Mouse (Mus musculus) MEL (cell line): Measurements from ENCODE around the gene Arl8a. TPM values are rescaled to one million over a fixed set of nuclear protein-coding genes. Genes with fewer than 3 reads are reported as not detected.

Source experiments
- DNase-seq: peaks from one replicate; pipeline ENCODE4 v3.0.0; 2011; ENCODE audit warnings: low read depth, low spot score
- H3K27ac ChIP-seq: 2 replicates; pipeline ENCODE4 v1.5.1; 2012; ENCODE audit warnings: low read depth, mild to moderate bottlenecking, control low read depth, low read length, moderate library complexity; ENCODE audit not compliant: control insufficient read depth
- H3K27me3 ChIP-seq, 2 experiments: fragments of 150-350 bp in 1 of 2; sonication (generic) in 1 of 2; 2 replicates each; pipeline ENCODE4 v1.6.1; 2012; ENCODE audit warnings: low read length in 2 of 2, mild to moderate bottlenecking in 2 of 2, improper control_type of control experiment in 1 of 2, moderate library complexity in 1 of 2; ENCODE audit not compliant: insufficient read depth in 2 of 2, control insufficient read depth in 1 of 2
- H3K36me3 ChIP-seq, 2 experiments: 2 replicates each; pipeline ENCODE4 v1.6.1; 2012 to 2014; ENCODE audit warnings: low read length in 2 of 2, improper control_type of control experiment in 1 of 2, inconsistent platforms in 1 of 2, mild to moderate bottlenecking in 1 of 2; ENCODE audit not compliant: insufficient read depth in 2 of 2, control insufficient read depth in 1 of 2
- H3K4me1 ChIP-seq, 2 experiments: fragments of 150-350 bp in 1 of 2; sonication (generic) in 1 of 2; 2 replicates each; pipeline ENCODE4 v1.6.1; 2012; ENCODE audit warnings: low read length in 2 of 2, improper control_type of control experiment in 1 of 2, mild to moderate bottlenecking in 1 of 2; ENCODE audit not compliant: insufficient read depth in 2 of 2, control insufficient read depth in 1 of 2
- H3K4me3 ChIP-seq, 2 experiments: fragments of 150-350 bp in 1 of 2; sonication (generic) in 1 of 2; 2 replicates each; pipeline ENCODE4 v1.5.1; 2012; ENCODE audit warnings: low read depth in 2 of 2, low read length in 2 of 2, mild to moderate bottlenecking in 2 of 2, moderate library complexity in 2 of 2, control low read depth in 1 of 2, improper control_type of control experiment in 1 of 2; ENCODE audit not compliant: control insufficient read depth in 1 of 2, insufficient read depth in 1 of 2
- H3K79me2 ChIP-seq: 2 replicates; pipeline ENCODE4 v1.6.1; 2012; ENCODE audit warnings: mild to moderate bottlenecking, low read length, moderate library complexity; ENCODE audit not compliant: control insufficient read depth, poor library complexity, insufficient read depth
- H3K9ac ChIP-seq: 2 replicates; pipeline ENCODE4 v1.6.1; 2012; ENCODE audit warnings: low read depth, mild to moderate bottlenecking, control low read depth, low read length, moderate library complexity; ENCODE audit not compliant: control insufficient read depth, poor library complexity, severe bottlenecking
- H3K9me3 ChIP-seq: fragments of 150-350 bp; sonication (generic); replicated peaks from 2 replicates; pipeline ENCODE4 v1.6.1; 2012; ENCODE audit warnings: mild to moderate bottlenecking, low read length, improper control_type of control experiment, moderate library complexity; ENCODE audit not compliant: insufficient read depth
- BHLHE40 ChIP-seq: IDR thresholded peaks from 2 replicates; pipeline ENCODE4 v1.6.1; 2012; ENCODE audit warnings: low read depth, mild to moderate bottlenecking, inconsistent platforms, low read length, improper control_type of control experiment, borderline replicate concordance
- CHD1 ChIP-seq: IDR thresholded peaks from 2 replicates; pipeline ENCODE4 v1.6.1; 2012; ENCODE audit warnings: low read depth, mild to moderate bottlenecking, inconsistent platforms, low read length, improper control_type of control experiment
- CTCF ChIP-seq, 3 experiments: IDR thresholded peaks in 2 of 3; conservative IDR thresholded peaks in 1 of 3; 2 replicates each; pipeline ENCODE4 v1.5.1; 2011 to 2012; ENCODE audit warnings: low read length in 3 of 3, low read depth in 2 of 3, mild to moderate bottlenecking in 2 of 3, improper control_type of control experiment in 1 of 3, inconsistent platforms in 1 of 3, mixed read lengths in 1 of 3, moderate library complexity in 1 of 3; ENCODE audit not compliant: control insufficient read depth in 1 of 3, insufficient read depth in 1 of 3, poor library complexity in 1 of 3, severe bottlenecking in 1 of 3
- ELF1 ChIP-seq: IDR thresholded peaks from 2 replicates; pipeline ENCODE4 v1.6.1; 2014; ENCODE audit warnings: low read depth, mild to moderate bottlenecking, inconsistent platforms, low read length, improper control_type of control experiment, moderate library complexity
- JUND ChIP-seq: IDR thresholded peaks from 2 replicates; pipeline ENCODE4 v1.6.1; 2011; ENCODE audit warnings: low read depth, mild to moderate bottlenecking, improper control_type of control experiment, low read length
- KAT2A ChIP-seq: conservative IDR thresholded peaks from 2 replicates; pipeline ENCODE4 v1.6.1; 2012; ENCODE audit warnings: low read depth, low read length, improper control_type of control experiment, inconsistent platforms
- MEF2A ChIP-seq: IDR thresholded peaks from 2 replicates; pipeline ENCODE4 v1.6.1; 2014; ENCODE audit warnings: low read depth, mild to moderate bottlenecking, inconsistent platforms, low read length, improper control_type of control experiment; ENCODE audit not compliant: poor library complexity, insufficient replicate concordance, severe bottlenecking; ENCODE audit errors: extremely low read depth
- MYB ChIP-seq: IDR thresholded peaks from 2 replicates; pipeline ENCODE4 v1.6.1; 2011; ENCODE audit warnings: mild to moderate bottlenecking, low read depth, low read length, improper control_type of control experiment
- MYC ChIP-seq: IDR thresholded peaks from 2 replicates; pipeline ENCODE4 v1.6.1; 2011; ENCODE audit warnings: low read depth, mild to moderate bottlenecking, low read length, improper control_type of control experiment, moderate library complexity
- POLR2A ChIP-seq, 2 experiments: IDR thresholded peaks; 2 replicates each; pipeline ENCODE4 v1.6.1; 2011 to 2012; ENCODE audit warnings: low read length in 2 of 2, mild to moderate bottlenecking in 2 of 2, control low read depth in 1 of 2, improper control_type of control experiment in 1 of 2, low read depth in 1 of 2, moderate library complexity in 1 of 2; ENCODE audit not compliant: control insufficient read depth in 1 of 2, insufficient read depth in 1 of 2, poor library complexity in 1 of 2
- POLR2AphosphoS2 ChIP-seq: IDR thresholded peaks from 2 replicates; pipeline ENCODE4 v1.6.1; 2011; ENCODE audit warnings: low read length, improper control_type of control experiment
- POLR2AphosphoS5 ChIP-seq: IDR thresholded peaks from 2 replicates; pipeline ENCODE4 v1.6.1; 2012; ENCODE audit warnings: low read depth, borderline replicate concordance, mild to moderate bottlenecking, inconsistent platforms, low read length, moderate library complexity, mixed read lengths
- RAD21 ChIP-seq: IDR thresholded peaks from 2 replicates; pipeline ENCODE4 v1.6.1; 2011; ENCODE audit warnings: mild to moderate bottlenecking, low read depth, low read length, improper control_type of control experiment
- RCOR1 ChIP-seq: IDR thresholded peaks from 2 replicates; pipeline ENCODE4 v1.6.1; 2012; ENCODE audit warnings: low read depth, mild to moderate bottlenecking, inconsistent platforms, low read length, improper control_type of control experiment
- SIN3A ChIP-seq: IDR thresholded peaks from 2 replicates; pipeline ENCODE4 v1.6.1; 2012; ENCODE audit warnings: low read length, improper control_type of control experiment, inconsistent platforms
- SMC3 ChIP-seq: IDR thresholded peaks from 2 replicates; pipeline ENCODE4 v1.6.1; 2011; ENCODE audit warnings: low read depth, low read length, improper control_type of control experiment
- TBP ChIP-seq: IDR thresholded peaks from 2 replicates; pipeline ENCODE4 v1.8.0; 2011; ENCODE audit warnings: low read depth, low read length, improper control_type of control experiment
- TCF12 ChIP-seq: IDR thresholded peaks from 2 replicates; pipeline ENCODE4 v1.6.1; 2014; ENCODE audit warnings: low read depth, mild to moderate bottlenecking, inconsistent platforms, low read length, improper control_type of control experiment, moderate library complexity
- UBTF ChIP-seq: IDR thresholded peaks from 2 replicates; pipeline ENCODE4 v1.6.1; 2012; ENCODE audit warnings: low read depth, mild to moderate bottlenecking, inconsistent platforms, low read length, improper control_type of control experiment, moderate library complexity, borderline replicate concordance; ENCODE audit not compliant: insufficient read depth
- USF1 ChIP-seq: IDR thresholded peaks from 2 replicates; pipeline ENCODE4 v1.6.1; 2014; ENCODE audit warnings: low read depth, mild to moderate bottlenecking, inconsistent platforms, low read length, improper control_type of control experiment, moderate library complexity
- USF2 ChIP-seq, 2 experiments: IDR thresholded peaks; 2 replicates each; pipeline ENCODE4 v1.6.1; 2011 to 2012; ENCODE audit warnings: improper control_type of control experiment in 2 of 2, low read length in 2 of 2, borderline replicate concordance in 1 of 2, inconsistent platforms in 1 of 2, low read depth in 1 of 2, mild to moderate bottlenecking in 1 of 2; ENCODE audit not compliant: insufficient read depth in 1 of 2
- ZC3H11A ChIP-seq: IDR thresholded peaks from 2 replicates; pipeline ENCODE4 v1.6.1; 2012; ENCODE audit warnings: low read depth, mild to moderate bottlenecking, inconsistent platforms, low read length, improper control_type of control experiment
- ZKSCAN1 ChIP-seq: IDR thresholded peaks from 2 replicates; pipeline ENCODE4 v1.6.1; 2012; ENCODE audit warnings: low read depth, mild to moderate bottlenecking, inconsistent platforms, low read length, improper control_type of control experiment, moderate library complexity
- polyA plus RNA-seq, 2 experiments: library from polyadenylated mRNA; stranded (reverse) in 1 of 2; unstranded in 1 of 2; fragments of >175 nt in 1 of 2; fragments of >200 nt in 1 of 2; gene quantifications; 2 replicates each; pipeline versions ENCODE4 v1.2.1 to v1.2.4; 2012; ENCODE audit warnings: low replicate concordance in 2 of 2, low read depth in 1 of 2; ENCODE audit not compliant: insufficient read length in 2 of 2, insufficient read depth in 1 of 2, missing spikeins in 1 of 2
- total RNA-seq: library from RNA; depleted of rRNA; stranded (reverse); fragments of 300-350 nt; gene quantifications from 2 replicates; pipeline ENCODE4 v1.2.3, GENCODE M21; 2012

Gene Arl8a
- total and polyA plus RNA-seq, 3 experiments: 8.0 to 47.7 TPM; not detected in 1

DNA sequence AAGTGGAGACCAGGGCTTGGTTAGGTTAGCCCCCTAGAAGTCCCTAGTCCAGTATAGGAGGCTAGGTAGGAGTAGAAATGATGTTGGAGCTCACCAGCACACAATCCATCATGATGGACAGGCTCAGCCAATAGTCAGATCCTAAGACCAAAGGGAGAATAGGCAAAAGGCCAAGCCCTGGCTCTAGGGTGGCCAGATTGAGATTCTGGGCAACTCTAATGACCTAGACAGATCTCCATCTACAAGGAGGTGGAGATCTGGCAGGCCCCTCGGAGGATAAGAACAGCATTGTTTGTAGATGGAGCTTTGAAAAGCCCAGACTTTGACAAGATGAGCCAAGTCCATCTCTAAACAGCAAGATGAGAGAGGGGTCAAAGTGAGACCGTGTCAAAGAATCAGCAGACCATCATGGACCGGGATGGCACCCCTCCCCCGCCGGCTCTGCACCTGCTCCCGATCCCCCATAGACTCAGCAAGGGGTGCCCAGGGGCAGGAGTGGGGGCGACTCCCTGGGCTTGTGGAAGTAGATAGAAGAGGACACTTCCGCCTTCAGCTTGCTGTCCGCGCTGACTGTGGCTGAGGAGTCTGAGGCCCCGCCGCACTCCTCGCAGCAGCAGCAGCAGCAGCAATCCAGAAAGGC is 13.9 kb downstream of the Arl8a start:
- TF ChIP-seq RCOR1 (no peak), TBP (no peak), POLR2AphosphoS2 (no peak), KAT2A (no peak), TCF12 (no peak), USF1 (no peak), UBTF (no peak), POLR2AphosphoS5 (no peak), RAD21 (no peak)
- no peak overlapping the region for H3K27ac ChIP-seq
- peaks cover 0 to 2% of the 10 kb centered on the region in 2 experiments; a peak in 1 of 4 replicates for H3K36me3 ChIP-seq
- no peaks in the 10 kb centered on the region for H3K79me2 ChIP-seq
- H3K9me3 ChIP-seq: no peaks in the 10 kb centered on the region
- no peak overlapping the region for H3K9ac ChIP-seq
- peaks cover 2 to 3% of the 10 kb centered on the region in 2 experiments; a peak in 3 of 4 replicates for H3K27me3 ChIP-seq
- no peak overlapping the region for H3K4me3 ChIP-seq
- no peaks in the 10 kb centered on the region for H3K4me1 ChIP-seq
- no peak for DNase-seq

DNA sequence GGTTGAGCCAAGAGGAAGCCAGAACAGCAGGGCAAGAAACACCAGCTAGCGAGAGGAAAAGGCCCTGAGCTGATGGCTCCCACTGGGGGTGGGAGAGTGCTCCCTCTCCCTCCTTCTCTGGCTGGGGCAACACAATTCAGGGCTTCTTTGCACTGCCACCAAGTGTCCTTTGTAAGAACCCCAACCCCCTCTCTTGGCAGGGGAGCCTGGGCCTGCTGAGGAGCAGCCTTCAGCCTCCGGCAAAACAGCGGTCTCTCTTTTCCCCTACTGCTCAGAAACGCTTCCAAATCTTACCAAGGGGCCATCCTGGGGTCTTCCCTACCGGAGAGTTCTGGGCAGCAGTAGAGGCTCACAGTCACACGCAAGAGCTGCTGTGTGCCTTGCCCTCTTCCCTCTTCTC is 16.1 kb downstream of the Arl8a start:
- Histone ChIP-seq H3K4me1 (no peaks in the 10 kb centered on the region), H3K79me2 (no peaks in the 10 kb centered on the region), H3K36me3 (no peaks in the 10 kb centered on the region), H3K9me3 (no peaks in the 10 kb centered on the region), H3K27me3 (peaks cover 2 to 3% of the 10 kb centered on the region in 2 experiments; a peak in 3 of 4 replicates), H3K4me3 (no peak overlapping the region), H3K9ac (no peak overlapping the region), H3K27ac (no peak overlapping the region)
- TF ChIP-seq POLR2A (IDR thresholded peaks at IDR 0.05; ENCODE audit: control insufficient read depth in 1 of 2, insufficient read depth in 1 of 2, low read depth in 1 of 2, low read length in 2 of 2, poor library complexity in 1 of 2): no peak
- DNase-seq: no peak

DNA sequence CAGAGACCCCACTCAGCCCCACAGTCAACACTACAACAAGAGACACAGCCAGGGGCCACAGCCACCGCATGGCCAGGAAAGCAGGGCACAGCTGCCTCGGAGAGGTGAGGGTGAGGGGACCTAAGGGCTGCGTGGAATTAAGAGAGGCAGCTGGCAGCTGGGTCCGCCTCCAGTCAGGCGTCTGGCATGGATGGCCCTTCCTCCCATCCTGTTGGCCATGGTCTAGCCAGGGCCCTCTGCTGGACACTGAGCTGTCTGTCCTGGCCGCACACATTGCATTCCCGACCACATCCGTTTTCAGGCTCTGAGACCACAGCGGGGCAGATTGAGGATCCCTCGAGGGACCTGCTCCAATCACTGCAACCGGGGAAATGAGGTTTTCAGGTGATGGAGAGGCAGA is 20.8 kb downstream of the Arl8a start, which contains the start of gene Gpr37l1:
Gene Gpr37l1, minus strand, starts transcription at position 247 of the 400 bp plus-strand sequence.
- Histone ChIP-seq H3K4me3 (no peak within 1 kb of the TSS), H3K9me3 (no peaks in the 10 kb centered on the region), H3K9ac (no peak within 1 kb of the TSS), H3K79me2 (no peaks in the 10 kb centered on the region), H3K27me3 (peaks cover 3 to 4% of the 10 kb centered on the region in 2 experiments; a peak in 3 of 4 replicates), H3K27ac (no peak within 1 kb of the TSS), H3K4me1 (no peaks in the 10 kb centered on the region), H3K36me3 (no peaks in the 10 kb centered on the region)
- TF ChIP-seq ZC3H11A (no peak), SIN3A (no peak), TBP (no peak), POLR2A (IDR thresholded peaks at IDR 0.05; ENCODE audit: control insufficient read depth in 1 of 2, insufficient read depth in 1 of 2, low read depth in 1 of 2, low read length in 2 of 2, poor library complexity in 1 of 2) (no peak), MYB (no peak), RAD21 (no peak), MEF2A (no peak), SMC3 (no peak), USF2 (IDR thresholded peaks at IDR 0.05; ENCODE audit: borderline replicate concordance in 1 of 2, insufficient read depth in 1 of 2, low read depth in 1 of 2, low read length in 2 of 2) (no peak), CHD1 (no peak), JUND (no peak), UBTF (no peak), BHLHE40 (no peak), MYC (no peak), ZKSCAN1 (no peak), ELF1 (no peak), RCOR1 (no peak), CTCF (IDR thresholded peaks at IDR 0.05 in 2 of 3, conservative IDR thresholded peaks at IDR 0.05 in 1 of 3; ENCODE audit: control insufficient read depth in 1 of 3, insufficient read depth in 1 of 3, low read depth in 2 of 3, low read length in 3 of 3, poor library complexity in 1 of 3, severe bottlenecking in 1 of 3) (no peak)
- DNase-seq: no peak
